Mouse (Mus musculus) hindbrain, embryonic 11.5 days (tissue): ENCODE measurements around the gene Hnrnpul2. TPM values are rescaled to one million over a fixed set of nuclear protein-coding genes. Genes with fewer than 3 reads are reported as not detected.

Experiments
- ATAC-seq: fragments of 200-750 bp; cut with Nextera tagmentation; 2 replicates; pipeline ENCODE4 v1.8.0; 2017; ENCODE audit warnings: mild to moderate bottlenecking, moderate TSS enrichment, moderate library complexity; ENCODE audit not compliant: low FRiP score
- DNase-seq: peaks from one replicate; pipeline ENCODE4 v3.0.0-alpha.2; 2015; ENCODE audit warnings: low spot score
- H3K27ac ChIP-seq: fragments of 300-500 bp; sonication (generic); 2 replicates; pipeline ENCODE4 v1.5.1; 2014; ENCODE audit warnings: mild to moderate bottlenecking, low read depth, low read length
- H3K27me3 ChIP-seq: fragments of 300-500 bp; sonication (generic); 2 replicates; pipeline ENCODE4 v1.6.1; 2014; ENCODE audit warnings: mild to moderate bottlenecking, low read length, moderate library complexity, mixed read lengths; ENCODE audit not compliant: control insufficient read depth, insufficient read depth
- H3K36me3 ChIP-seq: fragments of 300-500 bp; sonication (generic); 2 replicates; pipeline ENCODE4 v1.6.1; 2014; ENCODE audit warnings: mild to moderate bottlenecking, low read length, moderate library complexity, mixed read lengths; ENCODE audit not compliant: control insufficient read depth, insufficient read depth
- H3K4me1 ChIP-seq: fragments of 300-500 bp; sonication (generic); replicated peaks from 2 replicates; pipeline ENCODE4 v1.6.1; 2014; ENCODE audit warnings: low read length, mixed read lengths; ENCODE audit not compliant: control insufficient read depth, insufficient read depth
- H3K4me2 ChIP-seq: fragments of 300-500 bp; sonication (generic); replicated peaks from 2 replicates; pipeline ENCODE4 v1.6.1; 2014; ENCODE audit warnings: mild to moderate bottlenecking, low read depth, low read length
- H3K4me3 ChIP-seq: fragments of 300-500 bp; sonication (generic); 2 replicates; pipeline ENCODE4 v1.5.1; 2014; ENCODE audit warnings: low read depth, low read length
- H3K9ac ChIP-seq: fragments of 300-500 bp; sonication (generic); 2 replicates; pipeline ENCODE4 v1.6.1; 2014; ENCODE audit warnings: low read depth, low read length
- H3K9me3 ChIP-seq: fragments of 300-500 bp; sonication (generic); 2 replicates; pipeline ENCODE4 v1.6.1; 2016; ENCODE audit warnings: low read length; ENCODE audit not compliant: control insufficient read depth
- WGBS: fragments of 180-500 bp; shearing (Covaris S2); extraction: QIAGEN DNeasy Blood & Tissue Kit; methylation state at CpG from one replicate; pipeline ENCODE4 v1.1.7; 2014; 5-methylcytosine and 5-hydroxymethylcytosine counted together
- polyA plus RNA-seq: library from polyadenylated mRNA; unstranded; fragments of >200 nt; fragmentation: Nextera tagmentation; extraction: Ambion mirVana; gene quantifications from 2 replicates; pipeline ENCODE4 v1.2.1, GENCODE M21; 2014

Hnrnpul2 gene
- polyA plus RNA-seq, 1 experiment from 2014 or later = 10.1 TPM

DNA sequence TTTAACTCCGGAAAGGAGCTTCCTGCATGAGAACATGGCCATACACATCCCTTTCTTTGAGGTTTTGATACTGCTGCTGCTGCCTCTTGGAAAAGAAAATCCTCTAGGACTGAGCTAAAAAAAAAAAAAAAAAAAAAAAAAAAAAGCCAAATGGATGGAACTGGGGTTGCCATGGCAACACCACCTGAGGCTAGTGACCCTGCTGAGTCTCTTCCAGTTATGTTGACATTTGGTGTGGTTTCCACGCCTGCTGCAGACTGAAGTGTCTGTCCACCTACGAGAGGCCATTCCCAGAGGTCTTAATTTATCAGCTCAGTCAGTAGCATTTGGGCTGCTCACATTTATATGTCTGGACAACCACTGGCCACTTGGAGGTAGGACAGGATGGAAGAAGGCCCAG, 31.3 kb upstream of the Hnrnpul2 start:
- WGBS = 20% methylated on average over 3 of the region's 3 CpGs
- no peak overlapping the region for H3K4me2 ChIP-seq
- no peak overlapping the region for H3K9ac ChIP-seq
- no peaks in the 10 kb centered on the region for H3K9me3 ChIP-seq
- ATAC-seq (no peak), DNase-seq (peak; percentile 35)
- no peak overlapping the region for H3K4me3 ChIP-seq
- no peaks in the 10 kb centered on the region for H3K4me1 ChIP-seq
- H3K27me3 ChIP-seq = no peaks in the 10 kb centered on the region
- peaks cover 7% of the 10 kb centered on the region; the same call in 1 of the 2 replicates for H3K36me3 ChIP-seq
- peak overlapping the region; percentile 20; the same call in 1 of the 2 replicates for H3K27ac ChIP-seq

DNA sequence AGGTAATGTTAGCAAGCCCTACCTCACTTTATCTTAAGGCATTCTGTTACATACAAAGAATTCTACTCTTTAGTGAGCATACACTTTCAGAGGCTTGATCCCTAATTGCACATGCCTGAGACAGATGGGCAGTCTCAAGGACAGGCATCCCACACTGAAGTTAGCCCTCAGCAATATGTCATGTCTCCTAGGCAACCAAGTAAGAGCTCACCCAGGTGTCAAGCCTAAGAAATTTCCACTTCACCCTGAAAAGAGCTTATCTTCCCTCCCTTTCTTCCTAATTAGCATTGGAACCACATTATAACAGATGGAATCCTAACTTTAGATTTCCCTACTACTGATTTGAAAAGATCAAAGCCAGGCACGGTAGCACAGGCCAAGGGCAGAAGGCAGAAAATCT, 30.6 kb upstream of the Hnrnpul2 start:
- Histone ChIP-seq H3K27ac (peak overlapping the region; percentile 20; the same call in 1 of the 2 replicates), H3K27me3 (no peaks in the 10 kb centered on the region), H3K9ac (no peak overlapping the region), H3K4me2 (no peak overlapping the region), H3K36me3 (peaks cover 11% of the 10 kb centered on the region; the same call in 1 of the 2 replicates), H3K9me3 (no peaks in the 10 kb centered on the region), H3K4me3 (no peak overlapping the region), H3K4me1 (no peaks in the 10 kb centered on the region)
- DNase-seq (no peak), ATAC-seq (no peak)
- 42% methylated on average over 1 of the region's 1 CpGs for WGBS

DNA sequence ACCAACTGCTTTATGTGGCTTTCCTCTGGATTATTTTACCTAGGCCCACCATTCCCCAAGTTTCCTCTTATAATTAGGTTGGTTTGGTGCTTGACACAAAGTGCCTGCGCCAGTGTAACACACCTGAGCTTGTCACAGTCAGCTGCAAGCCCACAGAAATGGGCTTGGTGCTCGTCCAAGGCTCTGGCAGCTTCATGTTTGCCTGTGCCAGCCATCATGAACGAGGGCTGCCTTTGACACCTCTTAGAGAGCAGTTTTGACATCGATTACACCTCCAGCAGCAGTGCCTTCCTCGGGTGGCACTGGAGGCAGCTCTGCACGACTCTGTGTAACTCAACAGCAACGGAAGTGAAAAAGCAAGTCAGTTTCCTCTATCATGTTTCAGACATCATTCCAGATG, 29.6 kb upstream of the Hnrnpul2 start:
- DNase-seq = no peak
- H3K36me3 ChIP-seq = peaks cover 14% of the 10 kb centered on the region
- 81% methylated on average over 7 of the region's 7 CpGs for WGBS

GRCm38 (mm10) chr19:8798264-8798946, 21.4 kb upstream of the Hnrnpul2 start, which contains the start of gene Polr2g:
Gene Polr2g, minus strand, starts transcription at chr19:8798577.
- no peaks in the 10 kb centered on the region for H3K27me3 ChIP-seq
- H3K4me1 ChIP-seq = no peaks in the 10 kb centered on the region
- peak within 1 kb of the TSS; percentile 87 for H3K4me2 ChIP-seq
- H3K9ac ChIP-seq = peak within 1 kb of the TSS; percentile 75
- peak within 1 kb of the TSS; percentile 55; the same call in 1 of the 2 replicates for H3K27ac ChIP-seq
- peaks cover 8% of the 10 kb centered on the region for H3K36me3 ChIP-seq
- ATAC-seq (peak; percentile 72), DNase-seq (peak; percentile 95)
- 2% methylated on average over 25 of the region's 25 CpGs for WGBS
- no peaks in the 10 kb centered on the region for H3K9me3 ChIP-seq
- H3K4me3 ChIP-seq = peak within 1 kb of the TSS; percentile 64

More for the DNA sequence above, 29.6 kb upstream of the Hnrnpul2 start:
- H3K9me3 ChIP-seq = no peaks in the 10 kb centered on the region
- no peaks in the 10 kb centered on the region for H3K27me3 ChIP-seq
- no peak overlapping the region for H3K4me3 ChIP-seq
- no peak overlapping the region for H3K4me2 ChIP-seq
- no peak overlapping the region for H3K27ac ChIP-seq
- no peak overlapping the region for H3K9ac ChIP-seq
- ATAC-seq = no peak
- no peaks in the 10 kb centered on the region for H3K4me1 ChIP-seq

- no peak overlapping the region for H3K27ac ChIP-seq
- DNase-seq (no peak), ATAC-seq (no peak)
- H3K9me3 ChIP-seq = no peaks in the 10 kb centered on the region
- no peak overlapping the region for H3K4me2 ChIP-seq
- H3K27me3 ChIP-seq = no peaks in the 10 kb centered on the region
- H3K9ac ChIP-seq = no peak overlapping the region
- H3K4me1 ChIP-seq = no peaks in the 10 kb centered on the region
- H3K4me3 ChIP-seq = no peak overlapping the region
- H3K36me3 ChIP-seq = peaks cover 3% of the 10 kb centered on the region; the same call in 1 of the 2 replicates
These were observed 20.9 kb upstream of the Hnrnpul2 start for GRCm38 (mm10) chr19:8798947-8799315.

GRCm38 (mm10) chr19:8802130-8802821, 17.5 kb upstream of the Hnrnpul2 start, which contains the start of gene Zbtb3:
Gene Zbtb3, plus strand, starts transcription at chr19:8802555.
- H3K4me3 ChIP-seq = peak within 1 kb of the TSS; percentile 61
- no peaks in the 10 kb centered on the region for H3K9me3 ChIP-seq
- H3K4me2 ChIP-seq = peak within 1 kb of the TSS; percentile 72
- ATAC-seq (peak; percentile 99), DNase-seq (peak; percentile 91)
- H3K4me1 ChIP-seq = no peaks in the 10 kb centered on the region
- no peaks in the 10 kb centered on the region for H3K27me3 ChIP-seq
- peak within 1 kb of the TSS; percentile 79 for H3K27ac ChIP-seq
- peak within 1 kb of the TSS; percentile 58 for H3K9ac ChIP-seq
- 1% methylated on average over 30 of the region's 30 CpGs for WGBS
- H3K36me3 ChIP-seq = no peaks in the 10 kb centered on the region

DNA sequence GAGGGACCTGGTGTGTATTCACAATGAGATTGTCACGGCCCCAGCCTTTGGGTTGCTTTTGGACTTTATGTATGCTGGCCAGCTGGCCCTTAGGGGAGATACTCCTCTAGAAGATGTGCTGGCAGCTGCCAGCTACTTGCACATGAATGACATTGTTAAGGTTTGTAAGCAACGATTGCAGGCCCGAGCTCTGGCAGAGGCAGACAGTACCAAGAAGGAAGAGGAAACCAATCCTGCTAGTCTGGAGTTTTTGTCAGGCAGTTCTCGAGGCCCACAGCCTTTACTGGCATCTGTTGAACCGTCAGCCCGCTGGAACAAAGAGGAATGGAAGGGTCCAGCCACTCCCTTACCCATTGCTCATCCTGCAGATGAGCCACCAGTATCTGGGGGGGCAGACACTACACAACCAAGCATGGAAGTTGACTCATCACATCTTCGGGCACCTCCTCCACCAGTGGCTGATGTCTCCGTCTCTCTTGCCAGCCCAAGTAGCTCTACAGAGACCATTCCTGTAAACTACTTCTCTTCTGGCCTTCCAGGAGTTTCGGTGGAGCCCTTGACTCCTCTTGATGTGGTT, 16.5 kb upstream of the Hnrnpul2 start:
- no peaks in the 10 kb centered on the region for H3K36me3 ChIP-seq
- no peak overlapping the region for H3K27ac ChIP-seq
- no peaks in the 10 kb centered on the region for H3K4me1 ChIP-seq
- no peak overlapping the region for H3K9ac ChIP-seq
- no peak overlapping the region for H3K4me3 ChIP-seq
- WGBS = 94% methylated on average over 9 of the region's 9 CpGs
- peak overlapping the region; percentile 45; the same call in 1 of the 2 replicates for H3K4me2 ChIP-seq
- H3K9me3 ChIP-seq = no peaks in the 10 kb centered on the region
- no peak for ATAC-seq
- H3K27me3 ChIP-seq = no peaks in the 10 kb centered on the region
- DNase-seq = no peak

- no peak overlapping the region for H3K4me3 ChIP-seq
- no peaks in the 10 kb centered on the region for H3K27me3 ChIP-seq
- H3K4me2 ChIP-seq = no peak overlapping the region
- DNase-seq (no peak), ATAC-seq (no peak)
- H3K9ac ChIP-seq = no peak overlapping the region
- 95% methylated on average over 11 of the region's 11 CpGs for WGBS
- H3K4me1 ChIP-seq = no peaks in the 10 kb centered on the region
- no peaks in the 10 kb centered on the region for H3K9me3 ChIP-seq
- no peak overlapping the region for H3K27ac ChIP-seq
- H3K36me3 ChIP-seq = no peaks in the 10 kb centered on the region
These were observed 15.7 kb upstream of the Hnrnpul2 start for GRCm38 (mm10) chr19:8803879-8804660.
